Mouse (Mus musculus): Measurements from ENCODE around the gene Stx18. TPM values are rescaled to one million over a fixed set of nuclear protein-coding genes. Genes with fewer than 3 reads are reported as not detected.

Gene Stx18
- polyA plus RNA-seq, 1 experiment from 2014 or later: 27.6 TPM

DNA sequence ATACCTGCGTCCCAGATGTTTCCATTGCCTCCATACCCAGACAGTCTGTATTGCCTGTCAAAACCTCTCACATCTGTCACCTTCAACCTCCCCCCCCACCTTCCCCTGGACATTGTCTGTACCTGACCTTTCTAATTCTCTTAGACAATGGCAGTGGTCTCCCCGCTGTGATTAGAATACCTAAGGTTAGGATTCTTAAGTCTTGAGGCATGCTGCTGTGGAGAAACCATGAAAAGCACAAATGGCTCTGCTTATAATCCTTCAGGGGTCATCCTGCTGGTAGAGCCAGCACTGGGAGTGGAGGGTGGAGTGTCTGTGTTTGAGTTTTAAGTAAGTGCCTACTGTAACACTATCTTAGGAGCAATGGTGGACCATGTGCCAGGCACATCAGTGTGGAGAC lies 64.4 kb downstream of the Stx18 start:
- DNase-seq (ENCODE audit: low spot score) (no peak), ATAC-seq (ENCODE audit: low FRiP score, low TSS enrichment) (no peak)
- H3K9ac ChIP-seq (ENCODE audit: low read length): no peak overlapping the region
- no peak overlapping the region for H3K4me2 ChIP-seq (replicated peaks; ENCODE audit: low read depth)
- no peak for TF ChIP-seq EP300 (optimal IDR thresholded peaks at IDR 0.05)
- no peak for TF ChIP-seq CTCF (IDR thresholded peaks at IDR 0.05; ENCODE audit: low read depth)
- 81% methylated on average over 2 of the region's 2 CpGs for whole genome bisulfite sequencing
- H3K27ac ChIP-seq (replicated peaks): no peak overlapping the region
- H3K4me3 ChIP-seq (ENCODE audit: low read depth, low read length): no peak overlapping the region
- peaks cover 9% of the 10 kb centered on the region; the same call in 1 of the 2 replicates for H3K36me3 ChIP-seq (ENCODE audit: control insufficient read depth, insufficient read depth, low read length)
- no peaks in the 10 kb centered on the region for H3K9me3 ChIP-seq (ENCODE audit: control insufficient read depth, low read length)
- H3K27me3 ChIP-seq (ENCODE audit: control insufficient read depth, insufficient read depth, low read length): no peaks in the 10 kb centered on the region
- no peaks in the 10 kb centered on the region for H3K4me1 ChIP-seq (replicated peaks; ENCODE audit: control insufficient read depth, insufficient read depth)

DNA sequence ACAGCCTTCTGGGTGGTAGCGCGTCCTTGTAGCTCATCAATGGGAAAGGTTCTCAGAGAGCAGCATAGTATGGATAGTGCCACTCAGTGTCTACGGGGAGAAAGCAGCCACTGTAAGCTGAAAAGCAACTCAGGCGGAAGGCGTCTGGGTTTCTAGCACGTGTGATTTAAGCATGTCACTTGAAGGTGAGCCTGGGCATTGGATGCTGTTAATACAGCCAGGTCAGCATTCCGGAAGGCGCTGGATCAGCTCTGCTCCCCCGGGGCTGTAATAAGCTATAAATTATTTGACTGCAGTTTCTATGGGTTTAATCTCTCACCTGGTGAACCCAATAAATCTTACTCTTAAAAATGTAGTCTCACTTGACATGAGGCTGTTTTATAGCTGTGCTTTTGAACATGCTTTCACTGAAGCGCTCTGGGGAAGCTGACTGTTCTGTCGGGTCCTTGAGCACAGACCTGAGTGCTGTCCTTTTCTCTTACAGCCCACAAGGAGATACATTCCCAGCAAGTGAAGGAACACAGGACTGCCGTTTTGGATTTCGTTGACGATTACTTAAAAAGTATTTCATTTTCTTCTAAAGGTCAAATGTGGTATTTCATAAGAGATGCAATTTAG lies 67.6 kb downstream of the Stx18 start:
- 81% methylated on average over 14 of the region's 14 CpGs for WGBS
- peaks cover 9% of the 10 kb centered on the region for H3K36me3 ChIP-seq (ENCODE audit: control insufficient read depth, insufficient read depth, low read length)
- ATAC-seq (ENCODE audit: low FRiP score, low TSS enrichment) (no peak), DNase-seq (ENCODE audit: low spot score) (no peak)
- no peak overlapping the region for H3K9ac ChIP-seq (ENCODE audit: low read length)
- no peak overlapping the region for H3K4me2 ChIP-seq (replicated peaks; ENCODE audit: low read depth)
- no peaks in the 10 kb centered on the region for H3K27me3 ChIP-seq (ENCODE audit: control insufficient read depth, insufficient read depth, low read length)
- no peak overlapping the region for H3K27ac ChIP-seq (replicated peaks)
- no peaks in the 10 kb centered on the region for H3K4me1 ChIP-seq (replicated peaks; ENCODE audit: control insufficient read depth, insufficient read depth)
- no peak for TF ChIP-seq CTCF (IDR thresholded peaks at IDR 0.05; ENCODE audit: low read depth)
- no peak for TF ChIP-seq EP300 (optimal IDR thresholded peaks at IDR 0.05)
- no peaks in the 10 kb centered on the region for H3K9me3 ChIP-seq (ENCODE audit: control insufficient read depth, low read length)
- no peak overlapping the region for H3K4me3 ChIP-seq (ENCODE audit: low read depth, low read length)

DNA sequence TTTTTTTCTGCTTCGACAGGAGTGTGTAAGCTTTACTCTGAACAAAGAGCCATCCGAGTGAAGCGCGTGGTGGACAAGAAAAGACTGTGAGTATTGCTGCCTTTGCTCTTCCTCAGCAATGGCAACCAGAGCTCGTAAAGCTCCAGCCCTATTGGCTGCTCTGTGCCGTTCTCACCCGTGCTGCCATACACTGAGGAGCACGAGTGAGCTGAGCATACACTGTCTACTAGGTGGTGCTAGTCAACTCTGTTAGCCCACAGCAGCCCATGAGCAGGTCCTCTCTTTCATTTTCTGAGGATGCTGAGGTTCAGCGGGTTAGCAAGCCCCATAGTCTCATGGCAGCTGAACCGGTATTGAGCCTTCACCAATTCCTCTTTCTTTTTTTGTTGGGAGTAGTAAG lies 68.3 kb downstream of the Stx18 start:
- 89% methylated on average over 10 of the region's 10 CpGs for WGBS
- ATAC-seq (ENCODE audit: low FRiP score, low TSS enrichment): no peak
- H3K4me3 ChIP-seq (ENCODE audit: low read depth, low read length): no peak overlapping the region

DNA sequence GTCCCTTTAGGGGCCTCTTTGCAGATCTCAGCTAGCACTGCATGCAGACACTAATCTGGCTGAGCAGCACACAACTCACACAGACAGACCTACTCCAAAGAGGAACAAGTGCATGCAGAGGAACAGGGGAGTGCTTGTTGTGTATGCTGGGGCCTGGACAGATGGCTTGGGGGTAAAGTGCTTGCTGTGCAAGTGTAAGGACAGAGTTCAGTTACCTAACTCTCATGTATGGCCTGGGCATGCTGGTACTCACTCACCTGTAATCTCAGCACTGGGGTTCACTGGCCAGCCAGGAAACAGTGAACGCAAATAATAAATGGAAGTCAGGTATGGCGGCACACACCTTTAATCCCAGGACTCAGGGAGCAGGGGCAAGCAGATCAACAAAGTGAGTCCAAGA lies 76.0 kb downstream of the Stx18 start:
- Histone ChIP-seq H3K27me3 (ENCODE audit: control insufficient read depth, insufficient read depth, low read length) (no peaks in the 10 kb centered on the region), H3K4me2 (replicated peaks; ENCODE audit: low read depth) (no peak overlapping the region), H3K4me1 (replicated peaks; ENCODE audit: control insufficient read depth, insufficient read depth) (no peaks in the 10 kb centered on the region), H3K9me3 (ENCODE audit: control insufficient read depth, low read length) (no peaks in the 10 kb centered on the region), H3K4me3 (ENCODE audit: low read depth, low read length) (no peak overlapping the region), H3K27ac (replicated peaks) (no peak overlapping the region), H3K36me3 (ENCODE audit: control insufficient read depth, insufficient read depth, low read length) (peaks cover 7% of the 10 kb centered on the region), H3K9ac (ENCODE audit: low read length) (no peak overlapping the region)
- no peak for DNase-seq (ENCODE audit: low spot score)
- no peak for ATAC-seq (ENCODE audit: low FRiP score, low TSS enrichment)
- 87% methylated on average over 2 of the region's 2 CpGs for WGBS
- no peak for TF ChIP-seq EP300 (optimal IDR thresholded peaks at IDR 0.05)

More for the DNA sequence above, 68.3 kb downstream of the Stx18 start:
- Histone ChIP-seq H3K36me3 (ENCODE audit: control insufficient read depth, insufficient read depth, low read length) (peaks cover 11% of the 10 kb centered on the region), H3K4me1 (replicated peaks; ENCODE audit: control insufficient read depth, insufficient read depth) (no peaks in the 10 kb centered on the region), H3K9ac (ENCODE audit: low read length) (no peak overlapping the region), H3K9me3 (ENCODE audit: control insufficient read depth, low read length) (no peaks in the 10 kb centered on the region), H3K27me3 (ENCODE audit: control insufficient read depth, insufficient read depth, low read length) (no peaks in the 10 kb centered on the region), H3K27ac (replicated peaks) (no peak overlapping the region), H3K4me2 (replicated peaks; ENCODE audit: low read depth) (no peak overlapping the region)
- TF ChIP-seq CTCF (IDR thresholded peaks at IDR 0.05; ENCODE audit: low read depth): no peak
- no peak for TF ChIP-seq EP300 (optimal IDR thresholded peaks at IDR 0.05)
- DNase-seq (ENCODE audit: low spot score): no peak

DNA sequence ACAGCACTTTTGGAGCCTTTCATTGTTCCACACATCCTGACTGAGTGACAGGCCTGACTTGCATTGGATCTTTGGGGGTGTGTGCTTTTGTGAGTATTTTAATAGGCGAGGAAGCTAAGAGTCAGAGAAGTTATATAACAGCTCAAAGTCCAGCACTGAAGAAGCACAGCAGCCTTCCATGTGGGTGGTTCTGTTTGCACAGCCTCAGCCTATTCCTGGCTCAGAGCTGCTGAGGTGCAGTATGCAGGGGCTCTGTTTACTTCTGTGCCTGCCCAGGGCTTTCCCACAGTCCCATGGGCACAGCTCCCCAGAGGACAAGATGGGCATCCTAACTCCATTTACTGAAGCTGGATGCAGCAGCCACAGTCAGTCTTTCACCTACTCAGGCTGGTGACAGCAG lies 78.5 kb downstream of the Stx18 start:
- ATAC-seq (ENCODE audit: low FRiP score, low TSS enrichment): peak; percentile 91
- WGBS: 82% methylated on average over 1 of the region's 1 CpGs
- no peaks in the 10 kb centered on the region for H3K4me1 ChIP-seq (replicated peaks; ENCODE audit: control insufficient read depth, insufficient read depth)

DNA sequence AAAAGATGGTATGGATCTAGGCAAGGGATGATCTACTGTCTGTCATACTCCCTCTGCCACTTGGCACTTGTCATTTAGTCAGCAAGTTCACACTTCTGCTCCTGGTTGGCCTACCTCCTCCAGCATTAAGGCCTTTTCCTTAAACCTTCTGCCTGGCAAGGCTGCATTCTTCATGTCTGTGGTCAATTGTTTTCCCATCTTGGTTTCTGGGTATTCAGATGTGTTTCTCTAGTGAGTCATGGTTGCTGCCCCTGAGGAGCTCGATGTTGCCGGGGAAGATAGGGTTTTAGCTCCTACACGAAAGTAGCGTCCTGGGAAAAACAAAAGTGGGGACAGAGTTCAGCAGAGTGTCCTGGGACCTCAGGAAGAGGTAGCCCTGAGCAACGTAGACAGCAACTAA lies 80.7 kb downstream of the Stx18 start:
- Histone ChIP-seq H3K27ac (replicated peaks) (no peak overlapping the region), H3K9ac (ENCODE audit: low read length) (no peak overlapping the region), H3K4me1 (replicated peaks; ENCODE audit: control insufficient read depth, insufficient read depth) (no peaks in the 10 kb centered on the region), H3K4me3 (ENCODE audit: low read depth, low read length) (no peak overlapping the region), H3K4me2 (replicated peaks; ENCODE audit: low read depth) (no peak overlapping the region), H3K36me3 (ENCODE audit: control insufficient read depth, insufficient read depth, low read length) (peaks cover 5% of the 10 kb centered on the region; the same call in 1 of the 2 replicates), H3K9me3 (ENCODE audit: control insufficient read depth, low read length) (no peaks in the 10 kb centered on the region), H3K27me3 (ENCODE audit: control insufficient read depth, insufficient read depth, low read length) (no peaks in the 10 kb centered on the region)
- WGBS: 89% methylated on average over 5 of the region's 5 CpGs
- DNase-seq (ENCODE audit: low spot score) (no peak), ATAC-seq (ENCODE audit: low FRiP score, low TSS enrichment) (no peak)
- TF ChIP-seq CTCF (IDR thresholded peaks at IDR 0.05; ENCODE audit: low read depth) (no peak), EP300 (optimal IDR thresholded peaks at IDR 0.05) (no peak)

More for the DNA sequence above, 78.5 kb downstream of the Stx18 start:
- TF ChIP-seq CTCF (IDR thresholded peaks at IDR 0.05; ENCODE audit: low read depth): no peak
- no peak for TF ChIP-seq EP300 (optimal IDR thresholded peaks at IDR 0.05)
- no peak overlapping the region for H3K9ac ChIP-seq (ENCODE audit: low read length)
- H3K27me3 ChIP-seq (ENCODE audit: control insufficient read depth, insufficient read depth, low read length): no peaks in the 10 kb centered on the region
- no peak overlapping the region for H3K27ac ChIP-seq (replicated peaks)
- DNase-seq (ENCODE audit: low spot score): peak; percentile 57
- H3K9me3 ChIP-seq (ENCODE audit: control insufficient read depth, low read length): no peaks in the 10 kb centered on the region
- no peak overlapping the region for H3K4me3 ChIP-seq (ENCODE audit: low read depth, low read length)
- H3K36me3 ChIP-seq (ENCODE audit: control insufficient read depth, insufficient read depth, low read length): peaks cover 5% of the 10 kb centered on the region; the same call in 1 of the 2 replicates
- H3K4me2 ChIP-seq (replicated peaks; ENCODE audit: low read depth): no peak overlapping the region
